Mouse (Mus musculus) embryo, embryonic 11.5 days (tissue): ENCODE data around the gene Ces1e.
"Not testable (repeated sequence)": the region's sequence is repeated elsewhere in the genome, so short reads cannot be mapped to it uniquely, and the experiment has no call there.

Source experiments
- DNase-seq: peaks from one replicate; pipeline ENCODE4 v3.0.0-alpha.2; 2012; ENCODE audit warnings: low read depth, low spot score

Gene Ces1e

GRCm38 (mm10) chr8:93229446-93229845 is at the start of gene Ces1e:
Gene Ces1e (minus strand): TSS chr8:93229619.
- no peak for DNase-seq

DNA sequence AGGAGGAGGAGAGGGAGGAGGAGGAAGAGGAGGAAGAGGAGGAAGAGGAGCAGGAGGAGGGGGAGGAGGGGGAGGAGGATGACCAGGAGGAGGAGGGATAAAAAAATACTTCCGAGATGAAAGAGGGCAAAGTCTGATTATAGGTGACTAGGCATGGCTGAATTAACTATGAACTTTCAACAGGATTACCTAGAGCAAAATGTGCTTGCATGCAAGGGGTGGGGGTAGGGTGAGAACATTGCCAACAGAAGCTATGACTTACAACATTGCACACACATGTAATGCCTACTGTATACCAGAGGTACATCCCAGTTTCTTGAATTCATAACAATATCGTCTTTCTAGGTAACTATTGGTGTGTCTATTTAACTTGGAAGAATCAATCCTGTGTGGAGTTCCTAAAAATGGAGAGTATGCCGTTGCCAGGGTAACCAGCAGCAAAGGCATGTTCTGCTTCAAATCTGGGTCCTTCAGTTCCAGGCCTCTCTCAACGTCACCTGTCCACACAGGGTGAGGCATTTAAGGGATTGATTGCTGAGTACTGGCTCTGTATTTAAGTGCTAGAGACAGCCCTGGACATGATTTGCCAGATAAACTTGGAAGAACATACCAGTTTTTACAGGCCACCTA is 48.9 kb upstream of the Ces1e start:
- DNase-seq = no peak

DNA sequence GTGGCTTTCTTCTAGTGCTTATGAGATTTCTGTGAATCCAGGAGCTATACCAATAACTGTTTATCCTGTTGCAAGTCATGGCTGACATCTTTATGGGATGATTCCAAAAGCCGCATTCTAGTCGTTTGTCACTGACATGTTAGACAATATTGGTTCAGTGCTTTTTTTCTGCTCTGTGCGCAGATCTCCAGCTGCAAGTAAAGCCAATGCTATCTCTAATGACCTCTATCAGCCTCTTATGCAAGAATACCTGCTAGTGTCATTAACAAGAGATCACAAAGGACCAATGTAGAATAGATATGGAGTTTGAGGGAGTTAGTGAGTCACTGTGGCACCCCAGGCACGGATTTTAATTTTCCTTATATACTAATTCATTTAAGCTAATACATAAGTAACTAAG is 45.2 kb upstream of the Ces1e start:
- no peak for DNase-seq

DNA sequence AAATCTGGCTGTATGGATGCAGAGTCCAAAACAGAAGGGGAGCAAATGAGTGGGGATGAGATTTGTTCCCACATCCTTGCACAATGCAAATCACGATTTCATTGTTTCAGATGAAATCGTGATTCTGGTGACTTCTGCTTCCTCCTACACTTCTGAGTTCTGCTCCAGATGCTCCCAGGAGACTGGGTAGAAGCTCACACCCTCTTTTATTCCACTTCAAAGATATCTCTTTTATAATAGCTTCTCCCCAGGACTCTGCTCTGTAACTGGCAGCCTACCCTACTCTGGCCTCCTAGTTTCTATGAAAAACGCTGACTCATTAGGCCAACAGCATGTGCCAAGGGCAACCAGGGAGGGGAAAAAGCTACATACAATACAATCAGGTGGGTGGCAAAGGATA is 43.9 kb upstream of the Ces1e start:
- no peak for DNase-seq

DNA sequence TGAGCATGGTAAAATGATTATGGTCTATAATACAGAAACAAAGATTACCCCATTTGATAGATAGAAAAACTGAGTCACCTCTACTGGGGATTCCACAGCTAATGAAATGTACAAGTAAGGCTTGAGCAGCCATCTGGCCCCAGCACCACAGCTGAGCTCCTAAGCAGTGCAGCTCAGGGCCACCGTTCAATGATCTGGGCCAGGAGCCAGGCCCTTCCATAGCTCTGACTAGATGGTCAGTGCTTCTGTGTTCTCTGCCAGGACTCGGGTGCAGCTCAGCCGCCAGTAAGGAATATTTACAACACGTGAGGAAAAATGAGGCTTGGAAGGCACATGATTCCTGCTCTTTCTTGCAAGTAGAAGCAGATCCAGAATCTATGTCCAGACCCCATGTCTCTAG is 43.3 kb upstream of the Ces1e start:
- DNase-seq = no peak

GRCm38 (mm10) chr8:93261436-93261835 is 32.0 kb upstream of the Ces1e start:
- DNase-seq = no peak

- no peak for DNase-seq
Measured at GRCm38 (mm10) chr8:93252400-93252925, 23.0 kb upstream of the Ces1e start.

DNA sequence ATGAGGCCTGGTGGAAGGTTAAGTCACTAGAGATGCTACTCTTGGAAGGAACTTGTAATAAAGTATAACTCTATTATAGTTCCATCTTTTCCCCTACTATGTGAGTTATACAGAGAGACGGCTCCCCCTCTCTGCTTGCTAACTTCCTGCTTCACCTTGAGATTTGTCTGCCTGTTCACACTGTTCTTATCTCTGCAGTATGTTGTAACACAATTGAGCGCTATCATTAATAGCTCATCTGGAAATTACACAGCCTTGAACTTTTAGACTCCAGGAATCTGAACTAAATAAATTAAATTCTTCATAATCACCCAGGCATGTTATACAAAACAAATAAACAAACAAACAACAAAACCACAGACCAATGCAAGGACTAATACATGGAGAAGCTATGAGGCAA is 16.6 kb upstream of the Ces1e start:
- no peak for DNase-seq

DNA sequence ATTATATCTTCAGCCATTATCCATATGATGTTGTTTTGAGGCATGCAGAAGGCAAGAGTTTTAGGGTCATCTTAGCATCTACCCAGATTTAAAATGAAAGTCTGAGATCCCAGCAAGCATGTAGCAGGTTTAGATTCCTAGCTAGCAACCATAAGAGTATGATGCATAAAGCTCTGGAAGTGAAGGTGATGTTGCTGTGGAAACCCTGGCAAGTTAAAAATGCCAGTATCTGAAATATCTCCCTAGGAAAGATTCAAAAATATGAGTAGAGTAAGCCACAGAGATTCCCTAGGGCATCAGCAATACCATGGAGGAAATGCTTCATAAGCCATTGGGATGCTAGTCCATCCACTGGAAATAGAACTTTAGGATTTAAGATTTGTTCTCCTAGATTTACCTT is 10.5 kb upstream of the Ces1e start:
- DNase-seq = no peak

DNA sequence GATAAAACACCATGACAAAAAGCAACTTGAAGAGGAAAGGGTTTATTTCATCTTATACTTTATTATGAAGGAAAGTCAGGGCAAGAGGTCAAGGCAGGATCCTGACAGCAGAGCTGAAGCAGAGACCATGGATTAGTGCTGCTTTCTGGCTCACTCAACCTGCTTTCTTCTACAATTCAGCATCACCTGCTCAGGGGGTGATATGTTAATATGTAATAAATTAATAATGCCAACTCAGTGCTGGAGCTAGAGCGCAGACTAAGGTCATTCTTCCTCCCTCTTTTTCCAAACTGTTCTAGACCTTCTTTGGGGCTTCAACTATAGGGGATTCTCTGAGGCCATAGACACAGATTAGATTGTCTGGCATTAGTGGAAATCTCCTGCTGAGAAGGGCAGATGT is 6.3 kb upstream of the Ces1e start:
- DNase-seq = no peak

GRCm38 (mm10) chr8:93234706-93235105 is 5.3 kb upstream of the Ces1e start:
- no peak for DNase-seq

DNA sequence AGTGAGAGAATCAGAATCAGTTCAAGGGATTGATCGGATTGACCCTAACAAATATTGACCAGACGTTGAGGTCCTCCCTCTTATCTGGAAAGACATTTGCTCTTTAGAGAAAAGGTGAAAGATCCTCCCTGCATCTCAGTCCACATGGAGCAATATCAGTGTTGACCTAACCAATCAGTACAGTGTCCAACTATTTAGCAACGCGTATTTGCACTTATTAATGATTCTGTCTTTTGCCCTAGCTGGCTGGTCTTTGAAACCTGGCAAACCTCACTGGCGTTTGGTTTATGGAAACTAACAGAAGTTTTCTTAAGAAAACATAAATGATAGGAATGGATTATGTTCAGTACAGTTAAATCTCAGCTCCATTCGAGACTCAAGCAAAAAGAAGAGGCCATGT is 4.6 kb upstream of the Ces1e start:
- no peak for DNase-seq

DNA sequence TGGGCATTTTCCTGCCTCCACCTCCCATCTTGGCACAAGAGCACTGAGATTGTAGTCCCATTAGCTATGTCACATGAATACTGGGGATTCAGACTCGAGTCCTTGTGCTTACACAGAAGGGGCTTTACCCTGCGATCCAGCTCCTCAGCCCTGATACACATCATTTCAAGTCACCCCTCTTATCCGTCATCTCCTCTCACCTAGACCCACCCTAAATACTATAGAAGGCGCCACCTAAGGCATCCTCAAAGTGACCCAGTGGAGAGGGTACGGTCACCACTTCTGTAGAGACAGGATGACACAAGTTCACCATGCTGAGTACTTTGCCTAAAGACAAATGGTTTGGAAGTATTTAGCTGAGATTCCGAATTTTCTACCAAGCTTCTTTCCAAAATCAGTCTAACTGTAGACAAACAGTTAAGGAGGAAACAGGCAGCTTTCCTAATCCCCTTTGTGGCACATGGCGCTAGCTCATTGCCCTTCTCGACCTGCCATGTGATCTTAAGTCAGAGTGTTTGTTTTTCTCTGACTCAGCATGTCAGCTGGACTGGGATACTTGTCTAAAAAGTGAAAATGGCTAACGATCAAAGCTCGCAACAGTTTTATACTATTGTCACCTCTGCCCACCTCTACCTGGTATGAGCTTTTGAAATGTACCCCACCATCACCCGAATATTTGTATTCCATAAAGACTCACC is 597 bp downstream of the Ces1e start:
- DNase-seq = no peak

- DNase-seq = not testable (repeated sequence)
Measured at GRCm38 (mm10) chr8:93226471-93226870, 2.9 kb downstream of the Ces1e start.

DNA sequence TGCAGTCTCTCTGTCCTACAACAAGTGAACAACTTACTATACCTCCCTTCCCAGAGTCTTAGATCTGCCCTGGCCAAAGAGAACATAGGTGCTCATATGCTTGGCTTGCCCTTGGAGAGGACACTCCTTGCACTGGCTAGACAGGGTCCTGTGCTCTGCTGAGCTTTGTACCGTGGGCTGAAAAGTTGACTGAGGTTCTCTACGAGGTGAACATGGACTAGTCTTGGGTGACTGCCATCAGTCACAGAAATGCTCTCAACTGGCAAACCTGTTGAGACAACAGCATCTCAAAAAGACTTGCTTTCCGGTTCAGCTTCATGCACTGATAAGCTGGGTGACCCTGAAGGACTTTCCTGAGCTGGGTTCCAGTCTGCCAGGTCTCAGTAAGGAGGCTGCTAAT is 7.5 kb downstream of the Ces1e start:
- DNase-seq = no peak

- DNase-seq = no peak
Measured at GRCm38 (mm10) chr8:93217867-93218266, 11.6 kb downstream of the Ces1e start.

- no peak for DNase-seq
Measured at GRCm38 (mm10) chr8:93217375-93217774, 12.0 kb downstream of the Ces1e start.

DNA sequence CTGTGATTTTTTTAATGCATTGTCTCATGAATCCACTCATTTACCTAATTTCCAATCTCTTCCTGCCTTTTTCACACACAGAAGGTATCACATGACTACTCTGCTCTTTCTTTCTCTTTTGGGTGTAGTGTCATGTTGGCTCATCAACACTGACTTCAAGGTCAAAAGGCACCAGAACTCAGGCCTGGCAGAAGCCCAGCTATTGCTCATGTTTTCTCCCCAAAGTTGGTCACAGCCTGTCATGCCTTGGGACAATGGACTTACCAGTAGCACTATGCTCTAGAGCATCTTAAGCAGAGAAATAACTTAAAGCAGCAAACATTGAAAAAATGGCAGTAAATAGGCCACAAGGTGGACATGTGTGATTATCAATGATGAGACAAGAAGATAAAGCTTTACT is 18.3 kb downstream of the Ces1e start:
- no peak for DNase-seq

DNA sequence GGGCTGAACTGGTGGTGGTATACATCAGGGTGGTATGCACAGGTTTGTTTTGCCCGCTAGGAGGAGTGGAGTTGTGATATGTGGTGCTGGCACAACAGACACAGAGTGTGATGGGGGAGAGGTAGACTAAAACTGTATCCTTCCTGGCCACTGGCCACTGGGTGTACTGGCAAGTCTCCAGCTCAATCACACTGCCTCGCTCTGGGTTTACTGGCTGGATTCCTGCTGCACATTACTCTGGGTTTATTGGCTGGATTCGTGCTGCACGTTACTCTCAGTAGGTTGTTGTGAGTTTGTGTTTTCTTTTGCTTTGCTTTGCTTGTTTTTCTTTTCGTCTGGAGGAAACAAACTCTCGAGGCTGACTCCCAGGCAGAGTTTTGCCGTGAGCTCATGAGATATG is 30.3 kb downstream of the Ces1e start:
- not testable (repeated sequence) for DNase-seq

DNA sequence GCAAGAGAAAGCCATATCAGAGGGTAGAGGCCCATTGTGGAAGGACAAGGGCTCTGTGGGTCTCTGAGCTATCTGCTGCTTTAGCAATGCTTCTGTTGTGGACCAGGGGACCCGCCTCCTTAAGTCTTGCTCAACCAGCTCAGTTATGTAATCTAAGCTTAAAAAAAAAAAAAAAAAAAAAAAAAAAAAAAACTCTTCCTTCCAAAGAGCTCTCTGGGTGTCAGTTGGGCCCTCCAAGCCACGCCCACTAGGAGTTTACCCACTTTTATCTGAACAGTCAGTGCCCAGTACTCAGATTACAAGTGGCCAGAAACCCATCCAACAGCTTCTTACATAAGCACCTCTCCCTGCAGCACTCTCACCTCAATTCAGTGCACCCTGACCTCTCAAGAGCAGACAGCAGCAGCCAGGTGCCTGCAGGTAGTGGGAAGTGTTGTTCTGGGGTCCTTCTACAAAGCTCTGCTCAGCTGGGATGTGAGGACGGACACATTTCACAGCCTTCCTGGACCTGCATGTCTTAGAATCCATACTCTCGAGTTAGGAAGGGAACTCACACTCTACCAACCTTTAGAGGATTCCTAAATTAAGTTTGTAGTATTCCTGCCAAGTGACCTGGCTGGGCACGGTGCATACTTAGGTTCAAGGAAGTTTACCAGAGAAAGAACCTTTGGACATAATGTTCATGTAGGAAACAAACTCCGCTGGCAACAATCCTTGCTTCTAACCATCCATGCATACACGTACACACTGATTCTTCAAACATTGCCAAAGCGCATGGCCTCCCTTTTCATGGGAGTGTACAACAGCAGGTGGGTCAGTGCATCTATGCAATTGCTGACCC is 31.5 kb downstream of the Ces1e start, which contains the start of gene Ces1d:
TSS of gene Ces1d (minus strand) at position 154 of the 841 bp plus-strand sequence.
- DNase-seq = no peak

- DNase-seq = no peak
Measured at GRCm38 (mm10) chr8:93196436-93196835, 33.0 kb downstream of the Ces1e start.

DNA sequence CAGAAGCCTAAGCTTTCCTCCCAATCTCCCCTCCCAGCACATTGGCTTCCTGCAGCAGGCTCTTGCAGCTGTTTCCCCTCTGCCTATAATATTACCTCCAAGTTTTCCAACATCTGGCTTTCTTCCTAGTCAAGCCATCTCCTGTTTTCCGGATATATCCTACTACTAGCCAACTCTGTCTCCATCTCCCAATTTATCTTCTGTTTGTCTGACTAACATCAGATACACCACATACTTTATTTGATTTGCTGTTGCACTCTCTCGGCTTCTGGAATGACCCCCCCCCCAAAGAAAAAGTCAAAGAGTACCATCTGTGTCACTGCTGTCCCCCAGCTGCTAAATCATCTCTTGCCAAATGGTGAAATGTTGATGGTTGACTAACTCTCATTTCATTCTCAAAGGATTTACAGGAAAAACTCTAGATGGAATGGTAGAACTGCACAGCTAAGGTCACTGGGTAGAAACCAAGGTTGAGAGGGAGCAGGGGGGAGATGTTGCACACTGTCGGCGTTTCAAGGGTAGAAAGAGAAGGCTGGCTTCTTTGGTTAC is 48.8 kb downstream of the Ces1e start:
- no peak for DNase-seq
